Mouse (Mus musculus): ENCODE data around the gene Ric8b.

Ric8b gene

GRCm38 (mm10) chr10:84916810-84917730, at the start of gene Ric8b:
Gene Ric8b (plus strand): TSS chr10:84917616.
- peak; percentile 89 to 91 for DNase-seq (ENCODE audit: low spot score in 2 of 2)

GRCm38 (mm10) chr10:84871285-84871684, 46.1 kb upstream of the Ric8b start:
- no peak for DNase-seq (ENCODE audit: low spot score in 2 of 2)

GRCm38 (mm10) chr10:84871921-84872320, 45.5 kb upstream of the Ric8b start:
- DNase-seq (ENCODE audit: low spot score in 2 of 2), result no peak

- DNase-seq (ENCODE audit: low spot score in 2 of 2), result no peak
Measured at GRCm38 (mm10) chr10:84879823-84880571, 37.4 kb upstream of the Ric8b start.

- no peak for DNase-seq (ENCODE audit: low spot score in 2 of 2)
Measured at GRCm38 (mm10) chr10:84882528-84882927, 34.9 kb upstream of the Ric8b start.

GRCm38 (mm10) chr10:84885341-84885884, 32.0 kb upstream of the Ric8b start:
- no peak for DNase-seq (ENCODE audit: low spot score in 2 of 2)

GRCm38 (mm10) chr10:84886221-84886627, 31.2 kb upstream of the Ric8b start:
- no peak for DNase-seq (ENCODE audit: low spot score in 2 of 2)

GRCm38 (mm10) chr10:84886785-84887184, 30.6 kb upstream of the Ric8b start:
- DNase-seq (ENCODE audit: low spot score in 2 of 2), result no peak

- no peak for DNase-seq (ENCODE audit: low spot score in 2 of 2)
Measured at GRCm38 (mm10) chr10:84889096-84889846, 28.1 kb upstream of the Ric8b start.

- DNase-seq (ENCODE audit: low spot score in 2 of 2), result no peak
Measured at GRCm38 (mm10) chr10:84895810-84896358, 21.5 kb upstream of the Ric8b start.

- DNase-seq (ENCODE audit: low spot score in 2 of 2), result peak; percentile 49 to 51
Measured at GRCm38 (mm10) chr10:84896941-84897930, 20.2 kb upstream of the Ric8b start.

GRCm38 (mm10) chr10:84898144-84898979, 19.1 kb upstream of the Ric8b start:
- no peak for DNase-seq (ENCODE audit: low spot score in 2 of 2)

GRCm38 (mm10) chr10:84901676-84902075, 15.7 kb upstream of the Ric8b start:
- no peak for DNase-seq (ENCODE audit: low spot score in 2 of 2)

GRCm38 (mm10) chr10:84902213-84902612, 15.2 kb upstream of the Ric8b start:
- DNase-seq (ENCODE audit: low spot score in 2 of 2), result no peak

GRCm38 (mm10) chr10:84903307-84903706, 14.1 kb upstream of the Ric8b start:
- no peak for DNase-seq (ENCODE audit: low spot score in 2 of 2)

GRCm38 (mm10) chr10:84903742-84904141, 13.7 kb upstream of the Ric8b start:
- DNase-seq (ENCODE audit: low spot score in 2 of 2), result peak in 1 of 2 experiments; percentile 31

- no peak for DNase-seq (ENCODE audit: low spot score in 2 of 2)
Measured at GRCm38 (mm10) chr10:84906895-84907294, 10.5 kb upstream of the Ric8b start.

GRCm38 (mm10) chr10:84908006-84908405, 9.4 kb upstream of the Ric8b start:
- DNase-seq (ENCODE audit: low spot score in 2 of 2), result no peak

GRCm38 (mm10) chr10:84908471-84908870, 8.9 kb upstream of the Ric8b start:
- DNase-seq (ENCODE audit: low spot score in 2 of 2), result no peak
